Mouse (Mus musculus): ENCODE data around the gene Copg2.

GRCm38 (mm10) chr6:30700182-30700581 lies 196.4 kb downstream of the Copg2 start:
- TF ChIP-seq CTCF (IDR thresholded peaks at IDR 0.05; ENCODE audit: low read depth) (no peak), EP300 (IDR thresholded peaks at IDR 0.05; ENCODE audit: low read depth) (no peak)

All from liver, embryonic 14.5 days (tissue).